Mouse (Mus musculus): ENCODE results near the gene Fam83e. TPM values are rescaled to one million over a fixed set of nuclear protein-coding genes. Genes with fewer than 3 reads are reported as not detected.

Gene Fam83e
- total and polyA plus RNA-seq, 3 experiments: 0.13 to 1.3 (median 0.74) TPM

DNA sequence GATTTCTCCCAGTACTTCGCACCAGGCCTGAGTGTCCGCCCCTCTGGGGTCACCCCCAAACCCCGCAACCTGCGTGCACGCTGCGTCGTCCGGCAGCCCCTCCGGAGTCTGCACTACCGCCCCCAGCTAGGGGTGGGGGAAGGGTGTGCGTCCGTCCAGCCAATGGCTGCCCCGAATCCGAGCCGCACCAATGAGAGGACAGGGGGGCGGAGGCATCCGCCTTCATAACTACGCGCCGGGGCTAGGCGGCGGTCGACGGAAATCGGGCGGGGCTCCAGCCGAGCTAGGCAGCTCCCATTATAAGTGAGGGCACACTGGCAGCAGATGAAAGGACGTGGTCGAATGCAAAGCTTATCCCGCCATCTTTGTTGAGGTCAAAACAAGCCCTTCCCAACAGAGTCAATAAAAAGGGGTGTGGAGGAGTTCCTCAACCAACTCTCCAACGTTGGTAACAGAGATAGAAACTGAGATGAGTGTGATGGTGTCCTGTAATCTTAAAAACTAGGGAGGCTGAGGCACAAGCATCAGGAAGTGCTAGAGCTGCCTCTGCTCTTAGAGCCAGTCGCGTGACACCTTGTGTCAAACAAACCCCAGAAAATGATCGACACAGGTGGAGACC, 5.8 kb upstream of the Fam83e start, which contains the start of gene Rpl18 (continued):
- TF ChIP-seq JUN (IDR thresholded peaks at IDR 0.05; ENCODE audit: insufficient read depth, low read depth, low read length): no peak
- no peak for TF ChIP-seq ZNF384 (IDR thresholded peaks at IDR 0.05; ENCODE audit: low read depth, low read length)
- peak; percentile 79 for TF ChIP-seq MXI1 (IDR thresholded peaks at IDR 0.05; ENCODE audit: low read depth, low read length)
- TF ChIP-seq POLR2A (IDR thresholded peaks at IDR 0.05; ENCODE audit: low read depth, low read length): peak; percentile 76
- TF ChIP-seq USF1 (IDR thresholded peaks at IDR 0.05; ENCODE audit: low read depth, low read length): no peak
- peak; percentile 87; the same call in 1 of the 2 replicates for TF ChIP-seq SIN3A (IDR thresholded peaks at IDR 0.05; ENCODE audit: low read length)
- TF ChIP-seq TBP (conservative IDR thresholded peaks at IDR 0.05; ENCODE audit: low read depth, low read length): no peak
- peak; percentile 62 for TF ChIP-seq NELFE (IDR thresholded peaks at IDR 0.05; ENCODE audit: low read depth, low read length)
- TF ChIP-seq PAX5 (IDR thresholded peaks at IDR 0.05; ENCODE audit: low read length): no peak
- no peak for TF ChIP-seq SMC3 (IDR thresholded peaks at IDR 0.05; ENCODE audit: low read depth, low read length)
- TF ChIP-seq MAX (IDR thresholded peaks at IDR 0.05; ENCODE audit: low read length): no peak; the same call in 1 of the 2 replicates
- TF ChIP-seq POLR2AphosphoS2 (IDR thresholded peaks at IDR 0.05; ENCODE audit: low read depth, low read length): peak; percentile 85; the same call in 1 of the 2 replicates
- TF ChIP-seq ELF1 (IDR thresholded peaks at IDR 0.05; ENCODE audit: low read depth, low read length): peak; percentile 77
- TF ChIP-seq MAZ (IDR thresholded peaks at IDR 0.05; ENCODE audit: low read depth, low read length): peak; percentile 83; the same call in 1 of the 2 replicates
- no peak for TF ChIP-seq ZKSCAN1 (IDR thresholded peaks at IDR 0.05; ENCODE audit: borderline replicate concordance, low read depth, low read length)

DNA sequence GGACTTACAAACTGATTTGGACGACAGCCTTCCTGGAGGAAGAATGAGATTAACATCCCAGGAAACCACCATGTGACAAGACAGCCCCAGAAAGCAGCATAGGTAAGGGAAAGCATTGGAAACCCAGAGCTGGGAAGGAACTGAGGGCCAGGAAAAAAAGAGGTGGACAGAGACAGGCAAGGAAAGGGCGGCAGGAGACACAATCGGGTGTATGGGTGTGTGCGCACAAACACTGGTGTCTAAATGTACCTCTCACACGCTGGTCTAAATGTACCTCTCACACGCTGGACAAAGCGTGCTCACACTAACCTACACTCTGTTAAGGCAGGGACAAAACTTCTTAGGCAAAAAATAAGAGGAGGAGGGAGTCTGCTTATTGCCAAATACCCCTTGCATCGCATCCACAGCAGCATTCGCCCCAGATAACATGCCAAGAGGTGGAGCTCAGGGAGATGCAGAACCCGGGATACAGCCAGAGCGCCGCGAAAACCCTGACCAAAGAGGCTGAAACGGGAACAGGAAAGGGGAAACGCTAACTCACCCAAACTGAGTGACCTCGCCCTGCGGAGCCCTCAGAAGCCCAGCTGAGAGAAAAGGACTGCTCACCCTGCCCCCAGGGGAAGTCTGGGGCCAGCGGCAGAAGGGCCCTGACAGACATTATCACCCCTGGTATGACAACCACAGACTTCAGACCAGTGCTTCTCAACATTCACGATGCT, 5.1 kb upstream of the Fam83e start:
- no peak for TF ChIP-seq ETS1 (conservative IDR thresholded peaks at IDR 0.05; ENCODE audit: low read depth, low read length)
- no peak for TF ChIP-seq GABPA (IDR thresholded peaks at IDR 0.05; ENCODE audit: insufficient replicate concordance, low read depth, low read length)
- TF ChIP-seq MAX (IDR thresholded peaks at IDR 0.05; ENCODE audit: low read length): 0 out of 2 replicates have a peak, but pooled peaks have one; percentile 11
- TF ChIP-seq ELF1 (IDR thresholded peaks at IDR 0.05; ENCODE audit: low read depth, low read length): no peak
- no peak for TF ChIP-seq IRF4 (IDR thresholded peaks at IDR 0.05; ENCODE audit: low read depth, low read length)
- no peak for TF ChIP-seq CHD1 (IDR thresholded peaks at IDR 0.05; ENCODE audit: low read depth, low read length)
- Histone ChIP-seq H3K4me2 (ENCODE audit: insufficient read depth, low read depth, poor library complexity, severe bottlenecking) (peak overlapping the region; percentile 89), H3K27me3 (replicated peaks) (no peaks in the 10 kb centered on the region), H3K36me3 (replicated peaks in 1 of 2; ENCODE audit: control insufficient read depth in 1 of 2, insufficient read depth in 1 of 2, low read length in 1 of 2) (peaks cover 47 to 64% of the 10 kb centered on the region in 2 experiments), H3K4me1 (ENCODE audit: control insufficient read depth in 1 of 2, insufficient read depth in 2 of 2) (peaks cover 6 to 37% of the 10 kb centered on the region in 2 experiments; a peak in 3 of 4 replicates), H3K9ac (ENCODE audit: insufficient read depth, low read depth) (peak overlapping the region; percentile 91; the same call in 1 of the 2 replicates), H3K9me3 (replicated peaks; ENCODE audit: low read length) (no peaks in the 10 kb centered on the region), H3K79me2 (replicated peaks; ENCODE audit: control insufficient read depth, extremely low read depth, insufficient read depth, poor library complexity, severe bottlenecking) (peaks cover 47% of the 10 kb centered on the region), H3K4me3 (replicated peaks in 1 of 3; ENCODE audit: low read depth in 2 of 3, low read length in 2 of 3, poor library complexity in 1 of 3) (peak overlapping the region; percentile 77 to 100 (median 92)), H3K27ac (ENCODE audit: insufficient read depth, low read depth) (peak overlapping the region; percentile 38)
- dilution Hi-C loops (cut with MboI; ENCODE audit: extremely low pct_ligation_motif_present, extremely low pct_unique_long_range_greater_than_20kb, low sequenced_read_pairs) (no loop called here), in situ Hi-C loops (cut with MboI; ENCODE audit: low pct_ligation_motif_present, low pct_unique_long_range_greater_than_20kb, low sequenced_read_pairs) (no loop called here)
- no peak for DNase-seq (ENCODE audit: extremely low read depth)
